Mouse (Mus musculus) heart, adult 18-20 months (tissue): ENCODE results near the gene Nop58. TPM values are rescaled to one million over a fixed set of nuclear protein-coding genes. Genes with fewer than 3 reads are reported as not detected.
"Not testable (repeated sequence)": the region's sequence is repeated elsewhere in the genome, so short reads cannot be mapped to it uniquely, and the experiment has no call there.

ENCODE experiments used
- DNase-seq, 2 experiments: peaks; one replicate each; pipeline ENCODE4 v3.0.0; 2021 to 2022; ENCODE audit warnings: mixed read lengths in 1 of 2
- long read RNA-seq, 2 experiments: library from polyadenylated mRNA; stranded (forward); transcript quantifications; one replicate each; pipeline ENCODE4 v2.0.0; 2021
- total RNA-seq, 2 experiments: library from RNA; stranded (reverse); gene quantifications; 2 replicates each; pipeline ENCODE4 v1.2.3; 2021

The Nop58 gene
- total RNA-seq, result 10 to 100 TPM; 30.1 to 33.1 TPM
- long read RNA-seq, experiment 1, full-length matches to known transcripts, result 3 of 5 reads
- long read RNA-seq, experiment 1, partial matches to known transcripts, result 0 of 5 reads
- long read RNA-seq, experiment 1, other reads (novel, unspliced or antisense), result 2 of 5 reads
- long read RNA-seq, experiment 2, full-length matches to known transcripts, result 2 of 6 reads
- long read RNA-seq, experiment 2, partial matches to known transcripts, result 0 of 6 reads
- long read RNA-seq, experiment 2, other reads (novel, unspliced or antisense), result 4 of 6 reads

GRCm38 (mm10) chr1:59684819-59685755, at the start of gene Nop58:
Nop58 (plus strand) TSS chr1:59684971.
- peak; percentile 92 to 95 for DNase-seq

- no peak for DNase-seq
Measured at GRCm38 (mm10) chr1:59636349-59636748, 48.4 kb upstream of the Nop58 start.

- DNase-seq, result no peak
Measured at GRCm38 (mm10) chr1:59638371-59638770, 46.4 kb upstream of the Nop58 start.

GRCm38 (mm10) chr1:59642488-59642887, 42.3 kb upstream of the Nop58 start:
- DNase-seq, result no peak

- not testable (repeated sequence) for DNase-seq
Measured at GRCm38 (mm10) chr1:59646502-59646901, 38.3 kb upstream of the Nop58 start.

GRCm38 (mm10) chr1:59651201-59651819, 33.5 kb upstream of the Nop58 start:
- no peak for DNase-seq

- no peak for DNase-seq
Measured at GRCm38 (mm10) chr1:59653243-59653911, 31.4 kb upstream of the Nop58 start.

- DNase-seq, result no peak
Measured at GRCm38 (mm10) chr1:59656244-59657171, 28.3 kb upstream of the Nop58 start.

- DNase-seq, result no peak
Measured at GRCm38 (mm10) chr1:59663456-59664135, 21.2 kb upstream of the Nop58 start.

GRCm38 (mm10) chr1:59668871-59669270, 15.9 kb upstream of the Nop58 start:
- DNase-seq, result no peak

- peak; percentile 33 to 56 for DNase-seq
Measured at GRCm38 (mm10) chr1:59669962-59670630, 14.7 kb upstream of the Nop58 start.

- DNase-seq, result peak; percentile 92 to 93
Measured at GRCm38 (mm10) chr1:59670641-59671168, 14.1 kb upstream of the Nop58 start, which contains the start of gene Sumo1. Sumo1 (minus strand) TSS chr1:59670834.

GRCm38 (mm10) chr1:59673661-59674060, 11.1 kb upstream of the Nop58 start:
- DNase-seq, result no peak

GRCm38 (mm10) chr1:59683926-59684818, 599 bp upstream of the Nop58 start:
- DNase-seq, result peak in 1 of 2 experiments; percentile 59

- DNase-seq, result no peak
Measured at GRCm38 (mm10) chr1:59687493-59687892, 2.7 kb downstream of the Nop58 start.

GRCm38 (mm10) chr1:59690467-59690866, 5.7 kb downstream of the Nop58 start:
- DNase-seq, result no peak

GRCm38 (mm10) chr1:59697751-59698150, 13.0 kb downstream of the Nop58 start:
- no peak for DNase-seq

- no peak for DNase-seq
Measured at GRCm38 (mm10) chr1:59698207-59698606, 13.4 kb downstream of the Nop58 start.
